Mouse (Mus musculus) hindbrain, embryonic 11.5 days (tissue): ENCODE results near the gene Pex14. TPM values are rescaled to one million over a fixed set of nuclear protein-coding genes. Genes with fewer than 3 reads are reported as not detected.

ENCODE experiments used
- ATAC-seq: fragments of 200-750 bp; cut with Nextera tagmentation; 2 replicates; pipeline ENCODE4 v1.8.0; 2017; ENCODE audit warnings: mild to moderate bottlenecking, moderate TSS enrichment, moderate library complexity; ENCODE audit not compliant: low FRiP score
- DNase-seq: peaks from one replicate; pipeline ENCODE4 v3.0.0-alpha.2; 2015; ENCODE audit warnings: low spot score
- H3K27ac ChIP-seq: fragments of 300-500 bp; sonication (generic); 2 replicates; pipeline ENCODE4 v1.5.1; 2014; ENCODE audit warnings: mild to moderate bottlenecking, low read depth, low read length
- H3K27me3 ChIP-seq: fragments of 300-500 bp; sonication (generic); 2 replicates; pipeline ENCODE4 v1.6.1; 2014; ENCODE audit warnings: mild to moderate bottlenecking, low read length, moderate library complexity, mixed read lengths; ENCODE audit not compliant: control insufficient read depth, insufficient read depth
- H3K36me3 ChIP-seq: fragments of 300-500 bp; sonication (generic); 2 replicates; pipeline ENCODE4 v1.6.1; 2014; ENCODE audit warnings: mild to moderate bottlenecking, low read length, moderate library complexity, mixed read lengths; ENCODE audit not compliant: control insufficient read depth, insufficient read depth
- H3K4me1 ChIP-seq: fragments of 300-500 bp; sonication (generic); replicated peaks from 2 replicates; pipeline ENCODE4 v1.6.1; 2014; ENCODE audit warnings: low read length, mixed read lengths; ENCODE audit not compliant: control insufficient read depth, insufficient read depth
- H3K4me2 ChIP-seq: fragments of 300-500 bp; sonication (generic); replicated peaks from 2 replicates; pipeline ENCODE4 v1.6.1; 2014; ENCODE audit warnings: mild to moderate bottlenecking, low read depth, low read length
- H3K4me3 ChIP-seq: fragments of 300-500 bp; sonication (generic); 2 replicates; pipeline ENCODE4 v1.5.1; 2014; ENCODE audit warnings: low read depth, low read length
- H3K9ac ChIP-seq: fragments of 300-500 bp; sonication (generic); 2 replicates; pipeline ENCODE4 v1.6.1; 2014; ENCODE audit warnings: low read depth, low read length
- H3K9me3 ChIP-seq: fragments of 300-500 bp; sonication (generic); 2 replicates; pipeline ENCODE4 v1.6.1; 2016; ENCODE audit warnings: low read length; ENCODE audit not compliant: control insufficient read depth
- WGBS: fragments of 180-500 bp; shearing (Covaris S2); extraction: QIAGEN DNeasy Blood & Tissue Kit; methylation state at CpG from one replicate; pipeline ENCODE4 v1.1.7; 2014; 5-methylcytosine and 5-hydroxymethylcytosine counted together
- polyA plus RNA-seq: library from polyadenylated mRNA; unstranded; fragments of >200 nt; fragmentation: Nextera tagmentation; extraction: Ambion mirVana; gene quantifications from 2 replicates; pipeline ENCODE4 v1.2.1, GENCODE M21; 2014

Pex14 gene
- polyA plus RNA-seq, 1 experiment from 2014 or later, result 29.9 TPM

DNA sequence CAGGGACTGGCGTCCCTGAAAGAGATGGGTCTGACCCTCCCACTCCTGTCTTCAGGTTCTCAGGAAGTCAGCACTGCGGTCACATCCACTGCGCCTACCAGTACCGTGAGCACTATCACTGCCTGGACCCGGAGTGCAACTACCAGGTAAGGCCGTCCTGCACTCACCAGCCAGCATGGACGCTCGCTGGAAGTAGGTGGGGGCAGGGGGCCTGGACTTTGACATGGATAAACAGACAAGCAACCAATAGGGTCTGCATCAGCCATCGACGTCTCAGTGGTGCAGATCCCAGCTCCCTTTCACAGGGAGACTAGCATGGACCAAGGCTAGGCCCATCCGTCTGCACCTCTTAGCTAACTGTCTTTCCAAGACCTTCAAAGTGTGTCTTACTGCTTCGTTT lies 163.6 kb downstream of the Pex14 start:
- no peak overlapping the region for H3K4me3 ChIP-seq
- ATAC-seq, result no peak
- H3K9me3 ChIP-seq, result no peaks in the 10 kb centered on the region
- H3K4me1 ChIP-seq, result peaks cover 20% of the 10 kb centered on the region
- H3K9ac ChIP-seq, result no peak overlapping the region
- no peak for DNase-seq
- peaks cover 6% of the 10 kb centered on the region for H3K27me3 ChIP-seq
- WGBS, result 89% methylated on average over 12 of the region's 12 CpGs
- no peaks in the 10 kb centered on the region for H3K36me3 ChIP-seq
- no peak overlapping the region for H3K4me2 ChIP-seq
- H3K27ac ChIP-seq, result no peak overlapping the region

DNA sequence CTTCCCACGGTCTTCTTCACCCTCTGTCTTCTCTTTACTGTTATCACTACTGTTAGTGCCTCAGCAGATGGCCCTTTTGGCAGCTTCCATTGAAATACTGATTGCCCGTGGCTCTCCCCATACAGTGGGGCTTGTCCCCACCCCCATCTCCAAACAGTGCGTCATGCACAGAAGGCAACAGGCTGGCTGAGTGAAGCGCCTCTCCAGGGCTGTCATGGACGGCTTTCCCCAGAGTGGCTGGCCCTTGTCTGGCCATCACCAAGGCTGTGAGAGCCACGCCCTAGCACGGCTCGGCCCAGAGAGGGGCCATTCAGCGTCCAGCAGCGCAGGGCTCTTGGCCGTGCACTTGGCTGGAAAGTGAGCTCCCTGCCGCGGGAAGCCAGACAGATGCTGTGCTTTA lies 164.5 kb downstream of the Pex14 start:
- Histone ChIP-seq H3K4me2 (no peak overlapping the region), H3K4me3 (no peak overlapping the region), H3K9me3 (no peaks in the 10 kb centered on the region), H3K9ac (no peak overlapping the region; the same call in 1 of the 2 replicates), H3K36me3 (no peaks in the 10 kb centered on the region), H3K27me3 (peaks cover 6% of the 10 kb centered on the region), H3K27ac (peak overlapping the region; percentile 63; the same call in 1 of the 2 replicates), H3K4me1 (peaks cover 16% of the 10 kb centered on the region)
- 39% methylated on average over 13 of the region's 13 CpGs for WGBS
- ATAC-seq, result peak; percentile 61
- DNase-seq, result peak; percentile 45

- no peak overlapping the region for H3K4me2 ChIP-seq
- H3K4me1 ChIP-seq, result peaks cover 17% of the 10 kb centered on the region
- no peak overlapping the region for H3K9ac ChIP-seq
- DNase-seq (no peak), ATAC-seq (no peak)
- H3K36me3 ChIP-seq, result no peaks in the 10 kb centered on the region
- no peaks in the 10 kb centered on the region for H3K9me3 ChIP-seq
- 88% methylated on average over 13 of the region's 13 CpGs for whole genome bisulfite sequencing
- H3K4me3 ChIP-seq, result no peak overlapping the region
- peaks cover 3% of the 10 kb centered on the region for H3K27me3 ChIP-seq
- H3K27ac ChIP-seq, result no peak overlapping the region
Observed at GRCm38 (mm10) chr4:148933109-148933508, 166.6 kb downstream of the Pex14 start.

DNA sequence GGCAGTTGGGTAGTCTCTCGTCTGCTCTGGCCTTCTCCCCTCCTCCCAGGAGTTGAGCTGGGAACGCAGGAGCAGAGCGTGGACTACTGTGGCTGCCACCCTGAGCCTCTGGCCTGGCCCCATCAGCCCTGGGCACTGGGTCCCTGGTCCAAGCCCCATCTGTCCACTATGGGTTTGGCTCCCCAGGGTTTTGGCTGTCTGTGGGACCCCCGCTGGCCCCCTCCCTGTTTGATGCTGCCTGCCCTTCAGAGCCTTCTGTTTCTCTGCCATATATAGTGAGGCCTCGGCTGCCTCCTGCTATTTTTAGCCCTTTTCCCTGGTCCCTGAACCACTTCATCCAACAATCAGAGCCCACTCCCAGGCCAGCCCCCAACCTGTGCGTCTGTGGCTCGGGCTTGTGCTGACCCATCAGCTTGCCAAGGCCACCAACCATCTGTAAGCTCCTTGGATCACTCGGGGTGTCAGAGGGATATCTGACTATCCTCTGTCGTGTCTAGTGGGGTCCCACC lies 168.9 kb downstream of the Pex14 start:
- no peaks in the 10 kb centered on the region for H3K9me3 ChIP-seq
- H3K27ac ChIP-seq, result no peak overlapping the region
- peak; percentile 2 for DNase-seq
- no peak overlapping the region for H3K9ac ChIP-seq
- ATAC-seq, result no peak
- H3K36me3 ChIP-seq, result no peaks in the 10 kb centered on the region
- H3K27me3 ChIP-seq, result peaks cover 8% of the 10 kb centered on the region
- H3K4me3 ChIP-seq, result no peak overlapping the region
- peaks cover 29% of the 10 kb centered on the region for H3K4me1 ChIP-seq
- 69% methylated on average over 9 of the region's 9 CpGs for WGBS
- no peak overlapping the region for H3K4me2 ChIP-seq

GRCm38 (mm10) chr4:148928876-148929275 lies 170.8 kb downstream of the Pex14 start:
- DNase-seq (no peak), ATAC-seq (no peak)
- WGBS, result 96% methylated on average over 16 of the region's 16 CpGs
- Histone ChIP-seq H3K4me1 (peaks cover 29% of the 10 kb centered on the region), H3K4me3 (no peak overlapping the region), H3K27ac (no peak overlapping the region), H3K36me3 (no peaks in the 10 kb centered on the region), H3K4me2 (no peak overlapping the region), H3K9ac (no peak overlapping the region), H3K9me3 (no peaks in the 10 kb centered on the region), H3K27me3 (peaks cover 16% of the 10 kb centered on the region)

DNA sequence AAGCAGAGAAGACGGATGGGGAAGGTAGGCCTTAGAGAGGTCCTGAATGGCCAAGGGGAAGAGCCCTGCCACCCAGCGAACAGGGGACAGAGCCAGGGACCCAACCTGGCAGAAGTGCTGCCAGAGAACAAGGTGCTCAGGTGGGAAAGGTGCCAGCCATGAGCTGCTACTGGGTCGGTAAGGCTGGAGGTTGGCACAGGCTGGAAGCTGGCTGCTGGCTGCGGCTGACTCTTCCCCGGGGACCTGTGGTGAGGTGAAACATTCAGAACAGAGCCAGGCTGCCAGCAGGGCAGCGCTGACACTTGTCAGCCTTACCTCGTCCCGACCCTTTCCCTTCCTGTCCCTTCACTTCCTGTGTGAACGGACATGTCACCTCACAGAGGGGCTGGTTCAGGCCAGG lies 171.4 kb downstream of the Pex14 start:
- no peaks in the 10 kb centered on the region for H3K36me3 ChIP-seq
- no peak overlapping the region for H3K9ac ChIP-seq
- no peak for ATAC-seq
- DNase-seq, result peak; percentile 1
- H3K9me3 ChIP-seq, result no peaks in the 10 kb centered on the region
- peaks cover 18% of the 10 kb centered on the region for H3K27me3 ChIP-seq
- no peak overlapping the region for H3K4me3 ChIP-seq
- H3K4me2 ChIP-seq, result no peak overlapping the region
- no peak overlapping the region for H3K27ac ChIP-seq
- peaks cover 31% of the 10 kb centered on the region for H3K4me1 ChIP-seq
- 61% methylated on average over 9 of the region's 9 CpGs for WGBS

GRCm38 (mm10) chr4:148926459-148926858 lies 173.2 kb downstream of the Pex14 start:
- no peaks in the 10 kb centered on the region for H3K9me3 ChIP-seq
- 29% methylated on average over 8 of the region's 8 CpGs for WGBS
- no peaks in the 10 kb centered on the region for H3K36me3 ChIP-seq
- H3K4me1 ChIP-seq, result peaks cover 36% of the 10 kb centered on the region
- ATAC-seq (no peak), DNase-seq (no peak)
- H3K4me3 ChIP-seq, result no peak overlapping the region
- no peak overlapping the region for H3K9ac ChIP-seq
- no peak overlapping the region for H3K4me2 ChIP-seq
- H3K27me3 ChIP-seq, result peaks cover 16% of the 10 kb centered on the region
- no peak overlapping the region for H3K27ac ChIP-seq

DNA sequence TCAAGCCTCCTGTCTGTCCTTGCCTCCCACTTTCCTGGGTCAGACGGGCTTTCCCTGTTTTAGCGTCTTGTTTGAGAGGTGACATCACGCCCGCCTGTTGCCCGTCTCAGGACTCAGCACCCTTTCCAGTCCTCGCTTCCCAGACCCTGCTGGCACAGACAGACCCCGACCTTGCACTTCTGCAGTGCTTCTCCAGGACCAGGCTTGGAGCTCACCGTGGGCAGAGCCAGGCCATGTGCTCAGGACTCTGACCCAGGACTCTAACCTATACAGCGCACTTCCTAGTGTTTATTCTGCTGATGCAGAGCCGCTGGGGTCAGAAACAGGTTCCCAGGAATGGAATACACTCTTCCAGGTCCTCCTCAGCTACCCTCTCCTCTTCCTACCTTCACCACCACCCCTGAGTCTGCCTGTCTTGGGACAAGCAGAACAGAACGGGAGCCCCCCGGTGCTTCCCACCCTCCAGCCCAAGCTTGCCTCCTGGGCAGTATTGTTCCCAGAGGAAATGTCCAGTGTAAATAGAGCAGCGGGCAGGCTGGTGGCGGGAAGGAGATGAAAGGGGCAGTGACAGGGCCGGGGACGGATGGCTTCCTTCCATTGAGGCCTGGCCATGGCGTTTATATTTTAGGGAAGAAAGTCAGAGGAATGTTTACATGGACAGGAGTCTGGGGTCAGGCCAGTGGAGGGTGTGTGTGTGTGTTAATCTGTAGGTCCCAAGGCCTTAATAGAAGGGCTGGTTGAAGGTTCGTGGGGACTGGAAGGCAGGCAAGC lies 173.9 kb downstream of the Pex14 start:
- Histone ChIP-seq H3K4me1 (peaks cover 36% of the 10 kb centered on the region), H3K27ac (no peak overlapping the region; the same call in 1 of the 2 replicates), H3K27me3 (peaks cover 16% of the 10 kb centered on the region), H3K9ac (no peak overlapping the region), H3K4me3 (no peak overlapping the region), H3K9me3 (no peaks in the 10 kb centered on the region), H3K36me3 (no peaks in the 10 kb centered on the region), H3K4me2 (peak overlapping the region; percentile 5; the same call in 1 of the 2 replicates)
- ATAC-seq, result no peak
- WGBS, result 30% methylated on average over 18 of the region's 18 CpGs
- peak; percentile 32 for DNase-seq

GRCm38 (mm10) chr4:148923976-148924375 lies 175.7 kb downstream of the Pex14 start:
- WGBS, result 71% methylated on average over 8 of the region's 8 CpGs
- Histone ChIP-seq H3K36me3 (no peaks in the 10 kb centered on the region), H3K27me3 (peaks cover 24% of the 10 kb centered on the region), H3K9me3 (no peaks in the 10 kb centered on the region), H3K27ac (peak overlapping the region; percentile 42), H3K4me2 (no peak overlapping the region), H3K4me3 (no peak overlapping the region), H3K4me1 (peaks cover 35% of the 10 kb centered on the region), H3K9ac (no peak overlapping the region)
- DNase-seq (peak; percentile 5), ATAC-seq (no peak)
